Mouse (Mus musculus) G1E (cell line): Measurements from ENCODE around the gene Ubxn6.

Source experiments
- CTCF ChIP-seq: IDR thresholded peaks from 2 replicates; pipeline ENCODE4 v1.5.1; 2012; ENCODE audit warnings: low read depth, low read length, inconsistent platforms, mixed read lengths
- GATA1 ChIP-seq: IDR thresholded peaks from 2 replicates; pipeline ENCODE4 v1.6.1; 2012; ENCODE audit warnings: borderline replicate concordance, low read length, inconsistent platforms, mixed read lengths
- POLR2AphosphoS5 ChIP-seq: IDR thresholded peaks from 2 replicates; pipeline ENCODE4 v1.6.1; 2012; ENCODE audit warnings: low read depth, low read length, inconsistent platforms; ENCODE audit not compliant: insufficient replicate concordance
- TAL1 ChIP-seq: conservative IDR thresholded peaks from 2 replicates; pipeline ENCODE4 v1.6.1; 2012; ENCODE audit warnings: low read depth, low read length, inconsistent platforms, mixed read lengths

GRCm38 (mm10) chr17:56092312-56092711 lies 17.5 kb upstream of the Ubxn6 start:
- TF ChIP-seq CTCF = no peak
- no peak for TF ChIP-seq POLR2AphosphoS5
- TF ChIP-seq GATA1 = no peak
- no peak for TF ChIP-seq TAL1
